Mouse (Mus musculus) limb, embryonic 14.5 days (tissue): ENCODE results near the gene BC005537. TPM values are rescaled to one million over a fixed set of nuclear protein-coding genes. Genes with fewer than 3 reads are reported as not detected.

Experiments used
- ATAC-seq: fragments of 200-750 bp; cut with Nextera tagmentation; 2 replicates; pipeline ENCODE4 v1.8.0; 2017; ENCODE audit warnings: low read depth, moderate number of reproducible peaks, moderate TSS enrichment; ENCODE audit not compliant: low FRiP score
- DNase-seq: peaks from one replicate; pipeline ENCODE4 v3.0.0-alpha.2; 2015; ENCODE audit warnings: low spot score
- H3K27ac ChIP-seq: fragments of 300-500 bp; sonication (generic); replicated peaks from 2 replicates; pipeline ENCODE4 v1.5.1; 2014; ENCODE audit warnings: low read depth, mild to moderate bottlenecking, low read length, moderate library complexity, mixed read lengths
- H3K27me3 ChIP-seq: fragments of 300-500 bp; sonication (generic); 2 replicates; pipeline ENCODE4 v1.6.1; 2014; ENCODE audit warnings: low read length, mixed read lengths; ENCODE audit not compliant: control insufficient read depth, insufficient read depth
- H3K36me3 ChIP-seq: fragments of 300-500 bp; sonication (generic); 2 replicates; pipeline ENCODE4 v1.6.1; 2014; ENCODE audit warnings: mild to moderate bottlenecking, low read length, moderate library complexity, mixed read lengths; ENCODE audit not compliant: control insufficient read depth, insufficient read depth
- H3K4me1 ChIP-seq: fragments of 300-500 bp; sonication (generic); 2 replicates; pipeline ENCODE4 v1.6.1; 2014; ENCODE audit warnings: antibody characterized with exemption, low read length, mixed read lengths; ENCODE audit not compliant: control insufficient read depth, insufficient read depth
- H3K4me2 ChIP-seq: fragments of 300-500 bp; sonication (generic); replicated peaks from 2 replicates; pipeline ENCODE4 v1.6.1; 2014; ENCODE audit warnings: low read depth, mild to moderate bottlenecking, low read length, moderate library complexity; ENCODE audit not compliant: severe bottlenecking
- H3K4me3 ChIP-seq: fragments of 300-500 bp; sonication (generic); replicated peaks from 2 replicates; pipeline ENCODE4 v1.5.1; 2014; ENCODE audit warnings: low read length
- H3K9ac ChIP-seq: fragments of 300-500 bp; sonication (generic); 2 replicates; pipeline ENCODE4 v1.6.1; 2014; ENCODE audit warnings: mild to moderate bottlenecking, low read depth, low read length, moderate library complexity; ENCODE audit not compliant: severe bottlenecking
- H3K9me3 ChIP-seq: fragments of 300-500 bp; sonication (generic); 2 replicates; pipeline ENCODE4 v1.6.1; 2016; ENCODE audit warnings: low read length; ENCODE audit not compliant: control insufficient read depth
- POLR2A ChIP-seq: fragments of 200-500 bp; IDR thresholded peaks from 2 replicates; pipeline ENCODE4 v1.8.0; 2012; ENCODE audit warnings: inconsistent platforms, mild to moderate bottlenecking, moderate library complexity, borderline replicate concordance; ENCODE audit not compliant: insufficient read depth, insufficient read length; ENCODE audit errors: extremely low read depth
- WGBS: fragments of 180-500 bp; shearing (Covaris S2); extraction: QIAGEN DNeasy Blood & Tissue Kit; methylation state at CpG from one replicate; pipeline ENCODE4 v1.1.7; 2014; 5-methylcytosine and 5-hydroxymethylcytosine counted together
- polyA plus RNA-seq, 2 experiments: library from polyadenylated mRNA; depleted of rRNA in 1 of 2; stranded (reverse) in 1 of 2; unstranded in 1 of 2; fragments of >200 nt; fragmentation: Nextera tagmentation in 1 of 2; extraction: Ambion mirVana in 1 of 2; gene quantifications; 2 replicates each; pipeline versions ENCODE4 v1.2.1 to v1.2.3; 2012 to 2014

Gene BC005537
- polyA plus RNA-seq, 2 experiments, result 29.3 to 87.7 TPM

GRCm38 (mm10) chr13:24787477-24787876 lies 14.0 kb upstream of the BC005537 start:
- ATAC-seq (no peak), DNase-seq (no peak)
- no peaks in the 10 kb centered on the region for H3K4me1 ChIP-seq
- TF ChIP-seq POLR2A, result no peak
- H3K27ac ChIP-seq, result no peak overlapping the region
- no peak overlapping the region for H3K4me2 ChIP-seq
- H3K9me3 ChIP-seq, result no peaks in the 10 kb centered on the region
- no peak overlapping the region for H3K4me3 ChIP-seq
- no peaks in the 10 kb centered on the region for H3K36me3 ChIP-seq
- H3K27me3 ChIP-seq, result no peaks in the 10 kb centered on the region
- no peak overlapping the region for H3K9ac ChIP-seq
- WGBS, result 85% methylated on average over 5 of the region's 5 CpGs

DNA sequence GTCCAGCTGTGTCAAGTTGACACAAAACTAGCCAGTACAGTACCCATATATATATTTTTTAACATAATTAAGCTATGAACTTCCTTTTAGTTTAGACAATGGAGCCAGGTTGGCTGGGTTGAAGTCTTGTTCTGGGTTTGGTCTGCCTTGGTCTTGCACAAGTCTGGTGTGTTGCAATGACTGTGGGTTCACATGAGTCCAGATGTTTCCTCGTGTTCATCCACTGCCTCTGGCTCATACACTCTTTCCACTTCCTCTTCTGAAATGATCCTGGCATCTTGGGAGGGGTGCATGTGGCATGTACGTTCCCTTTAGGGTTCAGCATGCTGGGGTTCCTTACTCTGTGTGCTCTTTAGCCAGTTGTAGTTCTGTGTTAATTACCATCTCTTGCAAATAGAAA lies 10.1 kb upstream of the BC005537 start:
- Histone ChIP-seq H3K9me3 (no peaks in the 10 kb centered on the region), H3K27me3 (no peaks in the 10 kb centered on the region), H3K4me1 (no peaks in the 10 kb centered on the region), H3K27ac (no peak overlapping the region), H3K36me3 (no peaks in the 10 kb centered on the region), H3K4me3 (no peak overlapping the region), H3K9ac (no peak overlapping the region), H3K4me2 (no peak overlapping the region)
- WGBS, result 82% methylated on average over 2 of the region's 2 CpGs
- TF ChIP-seq POLR2A, result no peak
- ATAC-seq (no peak), DNase-seq (no peak)

GRCm38 (mm10) chr13:24792411-24793045 lies 8.9 kb upstream of the BC005537 start:
- H3K4me3 ChIP-seq, result no peak overlapping the region
- WGBS, result 85% methylated on average over 9 of the region's 9 CpGs
- no peak for TF ChIP-seq POLR2A

DNA sequence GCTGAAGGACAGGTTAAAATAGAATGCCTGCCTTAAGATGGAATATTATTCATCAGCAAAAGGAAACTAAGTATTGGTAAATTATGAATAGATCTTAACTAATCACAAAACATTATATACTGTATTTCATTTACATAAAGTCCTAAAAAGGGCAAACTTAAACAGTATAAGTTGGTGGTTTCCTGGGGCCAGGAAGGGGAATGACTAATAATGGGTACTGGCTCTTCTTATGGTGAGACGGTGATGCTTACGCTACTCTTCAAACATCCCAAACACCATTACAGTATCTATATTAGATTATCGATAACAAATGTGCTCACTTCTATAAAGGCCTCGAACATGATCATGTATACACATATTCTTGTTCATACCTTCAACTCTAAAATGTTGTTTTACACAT lies 2.8 kb upstream of the BC005537 start:
- Histone ChIP-seq H3K4me1 (peaks cover 7% of the 10 kb centered on the region; the same call in 1 of the 2 replicates), H3K9me3 (no peaks in the 10 kb centered on the region), H3K4me2 (no peak overlapping the region), H3K27ac (no peak overlapping the region), H3K4me3 (no peak overlapping the region), H3K9ac (no peak overlapping the region), H3K27me3 (no peaks in the 10 kb centered on the region), H3K36me3 (no peaks in the 10 kb centered on the region)
- no peak for TF ChIP-seq POLR2A
- 98% methylated on average over 4 of the region's 4 CpGs for WGBS
- no peak for ATAC-seq
- no peak for DNase-seq

More at GRCm38 (mm10) chr13:24792411-24793045, 8.9 kb upstream of the BC005537 start:
- Histone ChIP-seq H3K9ac (no peak overlapping the region), H3K36me3 (no peaks in the 10 kb centered on the region), H3K27me3 (no peaks in the 10 kb centered on the region), H3K4me1 (no peaks in the 10 kb centered on the region), H3K9me3 (no peaks in the 10 kb centered on the region), H3K27ac (no peak overlapping the region), H3K4me2 (no peak overlapping the region)
- DNase-seq (no peak), ATAC-seq (no peak)

DNA sequence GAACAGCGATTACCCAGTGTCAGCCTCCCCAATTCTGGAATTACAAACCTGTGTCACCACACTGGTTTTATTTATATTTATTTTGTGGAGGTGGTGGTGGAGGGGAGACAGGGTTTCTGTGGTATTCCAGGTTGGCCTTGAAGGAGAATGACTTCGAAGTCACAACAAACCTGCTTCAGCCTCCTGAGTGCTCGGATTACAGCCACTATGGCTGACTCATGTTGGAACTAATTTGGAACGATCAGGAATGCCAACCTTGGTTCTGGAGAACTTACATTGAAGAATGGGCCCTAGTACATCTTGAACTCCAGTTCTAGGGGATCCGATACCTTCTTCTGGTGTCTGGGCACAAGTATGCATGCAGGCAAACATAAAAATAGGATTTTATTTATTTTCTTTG lies 2.1 kb upstream of the BC005537 start:
- no peak for TF ChIP-seq POLR2A
- H3K27ac ChIP-seq, result no peak overlapping the region
- H3K4me2 ChIP-seq, result peak overlapping the region; percentile 57
- 65% methylated on average over 5 of the region's 5 CpGs for WGBS
- no peak for ATAC-seq
- DNase-seq, result no peak
- H3K4me3 ChIP-seq, result peak overlapping the region; percentile 95; the same call in 1 of the 2 replicates
- H3K9me3 ChIP-seq, result no peaks in the 10 kb centered on the region
- H3K36me3 ChIP-seq, result no peaks in the 10 kb centered on the region
- no peaks in the 10 kb centered on the region for H3K27me3 ChIP-seq
- peaks cover 12% of the 10 kb centered on the region for H3K4me1 ChIP-seq
- no peak overlapping the region for H3K9ac ChIP-seq
